Mouse (Mus musculus) NIH3T3 (cell line): Measurements from ENCODE around the gene Fam204a.
A peak's percentile ranks its signal among the peaks of the same experiment; 100 is the strongest.

Experiments used
- DNase-seq: peaks from one replicate; pipeline ENCODE4 v3.0.0-alpha.2; 2012; ENCODE audit warnings: low read depth

Gene Fam204a

GRCm38 (mm10) chr19:60225899-60226844, at the start of gene Fam204a:
Gene Fam204a (minus strand): TSS chr19:60226701.
- peak; percentile 99 for DNase-seq

GRCm38 (mm10) chr19:60265789-60266188, 39.3 kb upstream of the Fam204a start:
- no peak for DNase-seq

DNA sequence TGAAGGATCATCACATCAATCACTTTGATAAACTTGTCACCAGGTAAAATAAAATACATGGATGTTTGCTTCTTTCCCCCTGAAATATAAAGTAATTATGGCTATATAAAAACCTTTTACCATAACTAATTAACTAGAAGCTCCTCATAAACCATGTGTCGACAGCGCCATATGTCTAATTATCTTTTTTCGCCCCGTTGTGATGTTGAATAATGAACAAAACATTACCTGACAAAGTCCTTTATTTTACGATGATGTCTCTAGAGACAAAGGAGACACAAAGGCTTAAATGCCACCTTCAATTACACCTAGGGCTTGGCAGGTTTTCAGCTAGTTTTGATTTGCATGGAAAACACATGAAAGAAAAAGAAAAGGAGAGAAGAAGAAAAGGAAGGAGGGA, 34.2 kb upstream of the Fam204a start:
- DNase-seq = no peak

DNA sequence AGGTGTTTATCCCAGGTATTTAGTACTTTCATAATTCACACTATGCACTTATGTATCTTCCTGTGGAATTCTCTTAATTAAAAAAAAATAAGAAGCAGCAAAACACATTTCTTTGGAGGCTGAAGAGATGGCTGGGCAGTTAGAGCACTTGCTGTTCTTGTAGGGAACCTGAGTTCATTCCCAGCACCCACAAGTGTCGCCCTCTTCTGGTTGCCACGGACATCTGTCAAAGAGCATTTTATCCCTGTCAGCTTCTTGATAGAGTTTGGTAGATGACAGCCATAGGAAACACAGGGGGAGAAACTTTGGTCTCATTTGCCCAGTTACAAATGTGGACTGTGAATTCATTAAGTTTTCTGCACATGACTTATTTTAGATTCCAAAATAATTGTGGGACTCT, 25.5 kb upstream of the Fam204a start:
- DNase-seq = peak; percentile 30

- no peak for DNase-seq
Measured at GRCm38 (mm10) chr19:60251197-60251596, 24.7 kb upstream of the Fam204a start.

GRCm38 (mm10) chr19:60245250-60245649, 18.7 kb upstream of the Fam204a start:
- DNase-seq = no peak

DNA sequence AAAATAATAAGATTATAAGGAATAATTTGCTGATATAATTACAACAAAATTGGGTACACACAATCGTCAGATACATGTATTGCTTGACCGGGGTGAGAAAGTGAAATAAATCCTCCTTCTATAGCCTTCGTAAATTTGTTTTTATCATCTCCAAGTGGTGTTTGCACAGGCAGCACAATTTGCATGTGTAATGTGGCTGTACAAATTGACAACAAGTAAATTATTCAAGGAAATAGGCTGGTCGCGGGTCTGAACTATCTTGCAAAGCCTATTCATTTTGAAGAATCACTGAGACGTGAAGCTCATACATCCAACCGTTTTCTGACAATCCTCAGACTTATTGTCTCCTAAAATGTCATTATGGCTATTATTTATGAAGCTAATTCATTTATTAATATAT, 16.1 kb upstream of the Fam204a start:
- no peak for DNase-seq

DNA sequence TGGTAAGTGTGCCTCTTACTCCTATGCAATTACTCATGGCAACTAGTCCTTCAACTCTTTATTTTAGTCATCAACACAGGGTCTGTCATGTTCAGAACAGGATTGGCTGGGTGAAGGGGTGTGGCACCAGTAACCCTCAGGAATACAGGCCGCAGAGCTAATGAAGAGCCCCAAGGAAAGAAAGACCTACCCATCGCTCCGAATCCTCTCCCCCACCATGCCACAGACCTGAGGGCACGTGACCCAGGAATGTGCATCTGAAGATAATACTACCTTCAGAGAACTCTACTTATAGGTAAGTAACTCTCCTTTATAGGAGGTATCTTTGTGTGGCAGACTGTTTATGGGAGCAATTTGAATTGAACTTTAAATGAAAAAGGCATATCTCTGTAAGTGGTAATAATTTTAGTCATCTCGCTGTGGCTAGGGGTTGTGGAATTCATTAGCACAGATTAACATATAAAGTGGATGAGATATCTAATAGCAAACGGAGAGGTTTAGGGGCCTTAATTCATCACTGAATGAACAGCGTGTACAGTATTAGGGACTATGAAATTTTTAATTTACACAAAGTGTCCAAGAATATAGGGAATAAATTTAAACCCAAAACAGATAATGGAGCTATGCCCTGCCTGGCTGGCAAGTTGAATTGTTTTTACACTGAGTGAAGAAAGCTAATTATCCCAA, 15.6 kb upstream of the Fam204a start:
- DNase-seq = no peak

DNA sequence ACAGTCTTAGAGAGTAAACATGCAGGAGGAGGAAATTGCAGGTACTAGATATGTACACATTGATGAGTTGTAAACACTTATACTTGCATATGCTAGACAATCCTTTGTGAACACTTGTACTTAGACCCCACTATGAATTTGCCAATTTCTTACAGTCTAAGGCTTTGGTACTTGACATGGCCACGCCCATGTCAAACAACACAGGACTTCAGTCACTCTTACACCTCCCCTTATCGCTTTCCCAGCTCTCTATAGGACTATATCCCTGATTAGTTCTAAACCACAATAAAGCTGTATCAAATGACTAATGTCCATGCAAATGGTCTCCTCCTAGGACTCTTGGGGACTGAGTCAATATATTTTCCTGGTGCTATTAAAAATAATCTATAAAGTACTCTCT, 5.0 kb upstream of the Fam204a start:
- no peak for DNase-seq

DNA sequence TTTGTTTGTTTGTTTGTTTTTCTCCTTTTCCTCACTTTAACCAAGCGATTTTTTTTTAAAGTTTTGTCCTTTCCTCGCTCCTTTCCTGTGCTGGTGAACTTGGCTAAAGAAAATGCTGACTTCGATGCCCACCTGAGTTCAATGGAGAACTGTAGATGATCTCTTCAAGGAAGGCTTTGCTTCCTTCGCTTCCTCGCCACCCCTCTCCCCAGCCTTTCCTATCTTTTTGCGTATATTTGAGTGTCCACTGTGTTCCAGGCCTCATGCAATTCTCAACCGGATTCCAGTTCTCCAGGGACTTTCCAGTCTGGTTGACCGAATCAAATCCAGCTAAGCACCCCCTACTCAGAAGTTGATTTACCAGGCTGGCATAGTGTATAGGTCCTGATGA, 339 bp upstream of the Fam204a start:
- DNase-seq = no peak

- DNase-seq = no peak
Measured at GRCm38 (mm10) chr19:60219395-60219794, 7.1 kb downstream of the Fam204a start.

GRCm38 (mm10) chr19:60217985-60218384, 8.5 kb downstream of the Fam204a start:
- DNase-seq = peak; percentile 37

DNA sequence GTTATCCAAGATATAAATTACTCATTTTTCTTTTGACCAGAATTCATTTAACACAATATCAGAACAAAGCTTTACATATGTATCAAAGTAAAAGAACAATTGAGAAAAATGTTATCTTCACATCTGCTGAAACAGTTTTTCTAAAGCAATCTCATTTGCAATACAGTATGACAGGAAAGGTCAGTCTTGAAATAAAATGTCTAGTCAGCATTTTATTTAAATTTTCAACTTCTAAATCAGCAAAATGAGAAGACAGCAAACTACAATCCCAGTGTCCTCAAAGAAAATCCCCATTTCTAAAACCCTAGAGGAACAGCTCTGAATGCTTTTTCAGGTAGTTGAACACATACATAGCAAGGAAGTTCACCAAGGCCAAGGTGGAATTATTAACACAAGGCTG, 18.3 kb downstream of the Fam204a start:
- no peak for DNase-seq

- DNase-seq = no peak
Measured at GRCm38 (mm10) chr19:60204176-60204575, 22.3 kb downstream of the Fam204a start.

- DNase-seq = no peak
Measured at GRCm38 (mm10) chr19:60200294-60200693, 26.2 kb downstream of the Fam204a start.

DNA sequence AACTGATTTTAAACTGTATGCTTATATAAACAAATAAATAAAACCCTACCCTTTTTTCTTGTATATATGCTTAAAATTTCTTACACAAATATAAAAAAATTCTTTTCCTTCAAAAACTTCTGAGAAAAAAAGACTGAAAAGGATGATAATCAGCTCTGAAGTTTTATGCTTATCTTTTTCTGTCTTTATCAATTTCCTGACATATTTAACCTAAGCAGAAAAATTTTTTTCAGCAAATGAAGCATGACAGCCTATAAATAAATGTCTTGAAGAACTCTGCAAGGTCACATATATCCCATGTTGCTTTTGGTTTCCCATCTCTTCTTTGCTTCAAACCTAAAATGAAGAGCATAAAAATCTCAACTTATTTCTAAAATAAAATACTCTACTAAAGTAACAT, 27.3 kb downstream of the Fam204a start:
- DNase-seq = no peak

DNA sequence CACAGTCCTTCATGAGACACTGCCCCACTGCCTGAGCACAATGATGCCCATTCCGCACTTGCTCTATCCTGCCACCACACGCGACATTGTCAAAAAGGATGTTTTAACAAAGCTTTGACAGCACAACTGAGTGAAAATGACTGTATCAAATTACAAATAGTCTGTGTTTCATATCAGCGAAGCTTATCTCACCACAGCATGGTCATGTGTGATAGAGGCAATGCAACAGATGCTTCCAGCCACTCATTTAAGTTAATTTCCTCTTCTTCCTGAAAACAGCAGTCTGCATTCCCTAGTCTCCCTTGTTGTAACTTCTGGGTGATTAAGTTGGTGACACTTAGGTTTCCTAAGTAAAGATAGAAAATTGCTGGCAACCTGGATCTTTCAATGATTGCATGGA, 33.7 kb downstream of the Fam204a start:
- DNase-seq = no peak

- DNase-seq = no peak
Measured at GRCm38 (mm10) chr19:60189206-60189605, 37.3 kb downstream of the Fam204a start.

- DNase-seq = no peak
Measured at GRCm38 (mm10) chr19:60182901-60183300, 43.6 kb downstream of the Fam204a start.

- no peak for DNase-seq
Measured at GRCm38 (mm10) chr19:60182171-60182570, 44.3 kb downstream of the Fam204a start.

DNA sequence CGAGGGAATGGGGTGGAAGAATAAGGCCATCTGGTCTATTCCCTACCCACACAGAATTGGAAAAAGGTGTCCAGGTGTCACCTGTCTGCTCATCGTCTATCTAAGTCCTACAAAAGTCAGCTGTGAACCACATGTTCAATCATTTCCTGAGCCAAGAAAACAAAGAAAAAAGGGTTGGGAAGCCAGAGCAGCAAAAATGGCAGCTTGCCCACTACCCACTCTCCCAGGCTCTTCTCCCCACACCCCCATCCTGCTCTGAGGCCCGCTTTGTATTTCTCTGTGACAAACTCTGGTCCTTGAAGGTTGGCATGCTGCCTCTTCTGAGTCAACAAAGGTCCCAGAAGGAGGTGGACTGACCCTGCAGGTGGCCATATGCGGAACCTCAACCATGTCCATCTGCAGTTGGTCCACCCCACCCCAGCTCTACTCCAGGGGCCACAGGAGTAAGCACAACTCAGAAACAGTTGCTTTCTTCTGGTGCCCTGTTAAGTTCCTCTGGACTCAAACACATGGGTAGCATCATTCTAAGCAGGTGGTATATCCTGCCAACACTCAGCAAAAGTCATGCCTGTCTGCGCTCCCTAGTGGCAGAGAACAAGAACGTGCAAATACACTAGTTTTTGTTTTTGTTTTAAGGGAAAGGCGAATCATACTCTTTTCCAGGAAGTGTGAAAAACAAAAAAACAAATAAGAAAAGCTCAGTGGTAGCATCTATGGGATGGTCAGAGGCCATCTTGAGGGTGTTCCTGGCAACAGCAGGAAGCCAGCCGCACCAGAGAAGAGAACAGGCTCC, 47.5 kb downstream of the Fam204a start:
- no peak for DNase-seq

- no peak for DNase-seq
Measured at GRCm38 (mm10) chr19:60165417-60165816, 61.1 kb downstream of the Fam204a start.
